ENCODE assay signal across 31 mouse cellular contexts in the genomic region with DNA sequence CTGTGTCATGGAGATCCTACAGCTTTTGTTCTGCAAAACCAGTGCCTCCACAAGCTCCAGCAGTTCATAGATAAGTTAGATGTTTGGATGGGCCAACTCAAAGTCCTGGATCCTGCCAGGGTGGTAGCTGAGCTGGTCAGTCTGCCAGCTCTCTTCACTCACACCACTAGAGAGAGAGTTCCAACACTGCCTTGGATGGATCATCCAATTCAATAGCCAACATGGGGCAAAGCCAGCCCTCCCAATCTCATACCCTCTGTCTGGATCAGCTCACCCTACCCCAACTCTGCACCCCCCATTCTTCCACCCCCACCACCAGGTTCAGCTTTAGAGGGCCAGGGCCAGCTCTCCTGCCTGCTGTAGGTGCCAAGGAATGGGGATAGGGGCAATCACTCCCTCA.
"Had no signal": no experiment of that assay in that cellular context is flagged by ENCODE, and none has a peak within 500 bp of the region (broad histone marks: within the 10 kb centered on the region; RNA-seq: fewer than 3 reads in every experiment).

No protein-coding gene starts in this region.

- H3K4me2 ChIP-seq: heart, embryonic 11.5 days; heart, embryonic 13.5 days; heart, embryonic 15.5 days; hindbrain, embryonic 13.5 days; hindbrain, embryonic 14.5 days; hindbrain, embryonic 15.5 days; intestine, embryonic 15.5 days; kidney, embryonic 15.5 days had no signal

- H3K9me3 ChIP-seq: heart, embryonic 13.5 days; heart, embryonic 15.5 days; hindbrain, embryonic 10.5 days; hindbrain, embryonic 13.5 days; hindbrain, embryonic 15.5 days; intestine, embryonic 15.5 days; kidney, embryonic 15.5 days had no signal

- DNase-seq: heart, postnatal 10 days; heart, postnatal 4 days; kidney, adult 11 months; kidney, adult 18-20 months; kidney, adult 2 months; kidney, adult 8-10 months; kidney, adult 9 months; kidney, postnatal 10 days; kidney, postnatal 14 days; kidney, postnatal 25 days; kidney, postnatal 36 days; kidney, postnatal 4 days; layer of hippocampus, adult 9-11 months; layer of hippocampus, postnatal 36 days had no signal

- H3K9ac ChIP-seq: heart, embryonic 13.5 days; heart, embryonic 15.5 days; hindbrain, embryonic 13.5 days; hindbrain, embryonic 14.5 days; hindbrain, embryonic 15.5 days; intestine, embryonic 15.5 days; kidney, embryonic 15.5 days had no signal

- H3K36me3 ChIP-seq: heart, embryonic 13.5 days; heart, embryonic 15.5 days; hindbrain, embryonic 10.5 days; hindbrain, embryonic 13.5 days; hindbrain, embryonic 15.5 days; intestine, embryonic 15.5 days; kidney, embryonic 15.5 days had no signal

- ATAC-seq: hindbrain, embryonic 16.5 days; hindbrain, postnatal 0 days; inflammation-experienced regulatory T-cells, adult 6 months; intestine, embryonic 15.5 days; intestine, embryonic 16.5 days; intestine, postnatal 0 days had no signal

- H3K4me3 ChIP-seq: heart, embryonic 13.5 days; heart, embryonic 15.5 days; hindbrain, embryonic 10.5 days; hindbrain, embryonic 13.5 days; hindbrain, embryonic 15.5 days; intestine, embryonic 15.5 days; kidney, embryonic 15.5 days; layer of hippocampus, adult 2 months; left cerebral cortex, adult 2 months had no signal

- H3K4me1 ChIP-seq: heart, embryonic 13.5 days; heart, embryonic 15.5 days; hindbrain, embryonic 10.5 days; hindbrain, embryonic 13.5 days; hindbrain, embryonic 15.5 days; intestine, embryonic 15.5 days; kidney, embryonic 15.5 days had no signal

- H3K27ac ChIP-seq: heart, embryonic 13.5 days; heart, embryonic 15.5 days; hindbrain, embryonic 10.5 days; hindbrain, embryonic 13.5 days; hindbrain, embryonic 14.5 days; hindbrain, embryonic 15.5 days; hindbrain, postnatal 0 days; intestine, embryonic 15.5 days; kidney, embryonic 15.5 days; kidney, postnatal 0 days; layer of hippocampus, adult 2 months; left cerebral cortex, adult 2 months had no signal

- H3K27me3 ChIP-seq: heart, embryonic 13.5 days; heart, embryonic 15.5 days; hindbrain, embryonic 13.5 days; hindbrain, embryonic 15.5 days; intestine, embryonic 15.5 days; kidney, embryonic 15.5 days had no signal
